Mouse (Mus musculus) kidney, adult 2 months (tissue): ENCODE measurements around the gene Fbxl12.

Experiments used
- CTCF ChIP-seq: fragments of 200-500 bp; conservative IDR thresholded peaks from 2 replicates; pipeline ENCODE4 v1.5.1; 2011; ENCODE audit warnings: low read depth, mild to moderate bottlenecking, control low read depth, low read length, moderate library complexity, mixed read lengths; ENCODE audit not compliant: insufficient read depth, insufficient read length
- POLR2A ChIP-seq: fragments of 200-500 bp; IDR thresholded peaks from one replicate; pipeline ENCODE4 v1.6.1; 2011; ENCODE audit warnings: low read depth, low read length, control low read depth

DNA sequence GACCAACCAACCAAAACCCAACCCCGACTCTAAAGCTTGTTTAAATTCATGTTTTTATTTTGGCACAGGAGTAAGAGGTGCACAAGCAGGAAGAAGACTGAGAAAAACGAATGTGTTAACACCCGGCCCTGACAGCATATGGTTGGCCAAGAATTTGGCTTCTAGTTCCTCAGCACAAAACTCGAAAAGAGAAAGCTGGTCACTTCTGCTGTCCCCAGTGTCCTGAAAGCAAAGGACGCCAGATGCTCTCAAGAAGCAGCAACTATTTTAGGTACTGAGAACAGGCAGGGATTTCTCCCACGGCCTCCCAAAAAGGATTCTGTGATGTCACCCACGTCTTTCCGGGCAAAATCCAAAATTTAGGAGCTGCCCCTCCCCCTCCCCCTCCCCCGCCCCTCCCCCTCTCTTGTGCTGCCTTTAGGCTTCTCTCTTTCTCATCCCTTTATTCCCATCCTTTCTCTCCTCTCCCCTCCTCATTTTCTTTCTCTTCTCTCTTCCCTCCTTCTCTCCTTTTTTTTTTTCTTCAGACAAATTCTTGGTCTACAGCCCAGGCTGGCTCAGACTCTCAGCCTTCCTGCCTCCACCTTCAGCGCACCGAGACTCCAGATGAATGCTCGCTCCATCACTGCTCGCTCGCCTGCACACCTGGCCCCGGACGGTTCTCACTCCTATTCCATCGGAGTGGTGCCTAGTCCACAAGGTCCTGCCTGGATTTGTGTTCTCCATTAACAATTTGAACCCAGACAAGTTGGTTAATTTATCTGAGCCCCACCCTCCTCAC lies 40.7 kb upstream of the Fbxl12 start:
- no peak for TF ChIP-seq POLR2A
- TF ChIP-seq CTCF: no peak
